Mouse (Mus musculus): Measurements from ENCODE around the gene Wdfy1. TPM values are rescaled to one million over a fixed set of nuclear protein-coding genes. Genes with fewer than 3 reads are reported as not detected.
A peak's percentile ranks its signal among the peaks of the same experiment; 100 is the strongest.

The Wdfy1 gene
- total and polyA plus RNA-seq, 3 experiments = 14.0 to 15.8 (median 14.9) TPM

- Histone ChIP-seq H3K79me2 (replicated peaks; ENCODE audit: control insufficient read depth, insufficient read depth, low read length) (peaks cover 6% of the 10 kb centered on the region), H3K9ac (ENCODE audit: low read depth, low read length) (no peak overlapping the region), H3K4me1 (ENCODE audit: control insufficient read depth, insufficient read depth, low read length) (peaks cover 13% of the 10 kb centered on the region), H3K36me3 (ENCODE audit: control insufficient read depth, insufficient read depth, low read length) (no peaks in the 10 kb centered on the region; the same call in 1 of the 2 replicates), H3K27ac (no peak overlapping the region), H3K4me3 (no peak overlapping the region), H3K27me3 (ENCODE audit: control insufficient read depth, insufficient read depth, low read length) (no peaks in the 10 kb centered on the region)
- intact Hi-C loops (cut with DNase I) = loop anchor here (10.0 kb wide), 1 partner anchor 576 kb away; no protein-coding TSS in a partner anchor
- TF ChIP-seq POLR2A (IDR thresholded peaks at IDR 0.05; ENCODE audit: insufficient read depth, low read depth, low read length) = no peak
- no peak for TF ChIP-seq EP300 (IDR thresholded peaks at IDR 0.05; ENCODE audit: insufficient read depth, low read depth, low read length)
- no peak for TF ChIP-seq CTCF (IDR thresholded peaks at IDR 0.05)
- DNase-seq = no peak
- 52% methylated on average over 2 of the region's 2 CpGs for WGBS
Observed at GRCm38 (mm10) chr1:79759006-79759405, 16.9 kb downstream of the Wdfy1 start.

DNA sequence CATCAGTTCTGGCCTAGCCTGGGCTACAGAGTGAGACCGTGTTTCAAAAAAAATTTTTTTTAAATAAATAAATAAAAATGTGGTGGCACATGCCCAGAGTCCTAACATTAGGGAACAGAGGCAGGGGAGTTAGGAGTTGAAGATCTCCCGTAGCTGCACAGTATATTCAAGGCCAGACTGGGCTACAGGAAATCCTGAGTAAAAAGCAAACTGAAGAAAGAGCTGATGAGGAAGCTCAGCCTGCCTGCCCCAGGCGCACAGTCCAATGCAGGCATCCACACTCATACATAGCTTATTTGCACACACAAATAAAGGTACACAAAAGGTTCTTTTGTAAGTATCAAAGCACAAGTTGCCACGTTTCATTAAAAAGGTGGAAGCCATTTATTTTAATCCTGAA lies 18.3 kb downstream of the Wdfy1 start:
- Histone ChIP-seq H3K27ac (peak overlapping the region; percentile 6; the same call in 1 of the 2 replicates), H3K27me3 (ENCODE audit: control insufficient read depth, insufficient read depth, low read length) (no peaks in the 10 kb centered on the region), H3K4me1 (ENCODE audit: control insufficient read depth, insufficient read depth, low read length) (peaks cover 14% of the 10 kb centered on the region), H3K4me3 (no peak overlapping the region), H3K36me3 (ENCODE audit: control insufficient read depth, insufficient read depth, low read length) (no peaks in the 10 kb centered on the region; the same call in 1 of the 2 replicates), H3K9ac (ENCODE audit: low read depth, low read length) (no peak overlapping the region), H3K79me2 (replicated peaks; ENCODE audit: control insufficient read depth, insufficient read depth, low read length) (peaks cover 7% of the 10 kb centered on the region)
- intact Hi-C loops (cut with DNase I) = loop anchor here (10.0 kb wide), 1 partner anchor 577 kb away; no protein-coding TSS in a partner anchor
- 46% methylated on average over 4 of the region's 4 CpGs for whole genome bisulfite sequencing
- DNase-seq = no peak
- TF ChIP-seq POLR2A (IDR thresholded peaks at IDR 0.05; ENCODE audit: insufficient read depth, low read depth, low read length) = no peak
- TF ChIP-seq EP300 (IDR thresholded peaks at IDR 0.05; ENCODE audit: insufficient read depth, low read depth, low read length) = no peak
- no peak for TF ChIP-seq CTCF (IDR thresholded peaks at IDR 0.05)

GRCm38 (mm10) chr1:79757161-79757560 lies 18.8 kb downstream of the Wdfy1 start:
- intact Hi-C loops (cut with DNase I) = loop anchor here (10.0 kb wide), 1 partner anchor 578 kb away; no protein-coding TSS in a partner anchor
- Histone ChIP-seq H3K9ac (ENCODE audit: low read depth, low read length) (no peak overlapping the region), H3K79me2 (replicated peaks; ENCODE audit: control insufficient read depth, insufficient read depth, low read length) (peaks cover 7% of the 10 kb centered on the region), H3K27me3 (ENCODE audit: control insufficient read depth, insufficient read depth, low read length) (no peaks in the 10 kb centered on the region), H3K27ac (peak overlapping the region; percentile 6; the same call in 1 of the 2 replicates), H3K4me1 (ENCODE audit: control insufficient read depth, insufficient read depth, low read length) (peaks cover 13% of the 10 kb centered on the region), H3K36me3 (ENCODE audit: control insufficient read depth, insufficient read depth, low read length) (peaks cover 4% of the 10 kb centered on the region; the same call in 1 of the 2 replicates), H3K4me3 (no peak overlapping the region)
- DNase-seq = peak in 1 of 2 experiments; percentile 37
- WGBS = 28% methylated on average over 7 of the region's 7 CpGs
- no peak for TF ChIP-seq POLR2A (IDR thresholded peaks at IDR 0.05; ENCODE audit: insufficient read depth, low read depth, low read length)
- no peak for TF ChIP-seq EP300 (IDR thresholded peaks at IDR 0.05; ENCODE audit: insufficient read depth, low read depth, low read length)
- no peak for TF ChIP-seq CTCF (IDR thresholded peaks at IDR 0.05)

DNA sequence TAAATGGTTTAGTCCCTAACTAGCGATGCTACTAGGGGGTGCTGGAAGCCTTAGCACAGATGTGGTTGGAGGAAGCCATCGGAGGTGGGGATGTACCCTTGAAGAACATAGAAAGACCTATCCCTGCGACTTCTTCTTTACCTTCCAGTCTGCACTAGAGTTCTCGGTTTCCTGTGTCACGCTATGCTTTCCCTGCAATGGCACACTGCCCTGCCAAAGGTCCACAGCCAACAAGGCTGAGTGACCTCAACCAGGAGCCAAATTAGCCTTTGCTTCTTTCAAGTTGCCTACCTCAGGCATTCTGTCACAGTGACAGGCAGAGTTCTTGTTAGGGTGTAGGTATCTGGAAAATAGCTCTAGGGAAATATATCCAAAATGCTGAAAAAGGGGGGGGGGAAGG lies 19.5 kb downstream of the Wdfy1 start:
- Histone ChIP-seq H3K27me3 (ENCODE audit: control insufficient read depth, insufficient read depth, low read length) (no peaks in the 10 kb centered on the region), H3K4me1 (ENCODE audit: control insufficient read depth, insufficient read depth, low read length) (peaks cover 19% of the 10 kb centered on the region), H3K4me3 (no peak overlapping the region), H3K36me3 (ENCODE audit: control insufficient read depth, insufficient read depth, low read length) (peaks cover 11% of the 10 kb centered on the region), H3K79me2 (replicated peaks; ENCODE audit: control insufficient read depth, insufficient read depth, low read length) (peaks cover 7% of the 10 kb centered on the region), H3K27ac (no peak overlapping the region), H3K9ac (ENCODE audit: low read depth, low read length) (no peak overlapping the region)
- no peak for TF ChIP-seq CTCF (IDR thresholded peaks at IDR 0.05)
- TF ChIP-seq EP300 (IDR thresholded peaks at IDR 0.05; ENCODE audit: insufficient read depth, low read depth, low read length) = no peak
- no peak for TF ChIP-seq POLR2A (IDR thresholded peaks at IDR 0.05; ENCODE audit: insufficient read depth, low read depth, low read length)
- intact Hi-C loops (cut with DNase I) = loop anchor here (10.0 kb wide), 1 partner anchor 578 kb away; no protein-coding TSS in a partner anchor
- WGBS = 68% methylated on average over 5 of the region's 5 CpGs
- no peak for DNase-seq

- 45% methylated on average over 2 of the region's 2 CpGs for WGBS
- TF ChIP-seq CTCF (IDR thresholded peaks at IDR 0.05) (no peak), EP300 (IDR thresholded peaks at IDR 0.05; ENCODE audit: insufficient read depth, low read depth, low read length) (no peak), POLR2A (IDR thresholded peaks at IDR 0.05; ENCODE audit: insufficient read depth, low read depth, low read length) (no peak)
- Histone ChIP-seq H3K36me3 (ENCODE audit: control insufficient read depth, insufficient read depth, low read length) (peaks cover 13% of the 10 kb centered on the region), H3K9ac (ENCODE audit: low read depth, low read length) (no peak overlapping the region), H3K27ac (no peak overlapping the region), H3K4me3 (no peak overlapping the region), H3K79me2 (replicated peaks; ENCODE audit: control insufficient read depth, insufficient read depth, low read length) (peaks cover 2% of the 10 kb centered on the region; the same call in 1 of the 2 replicates), H3K4me1 (ENCODE audit: control insufficient read depth, insufficient read depth, low read length) (peaks cover 22% of the 10 kb centered on the region), H3K27me3 (ENCODE audit: control insufficient read depth, insufficient read depth, low read length) (no peaks in the 10 kb centered on the region)
- intact Hi-C loops (cut with DNase I) = loop anchor here (10.0 kb wide), 1 partner anchor 579 kb away; no protein-coding TSS in a partner anchor
- DNase-seq = no peak
Observed at GRCm38 (mm10) chr1:79755376-79755775, 20.6 kb downstream of the Wdfy1 start.

- intact Hi-C loops (cut with DNase I) = loop anchor here (10.0 kb wide), 1 partner anchor 580 kb away; no protein-coding TSS in a partner anchor
- no peak overlapping the region for H3K9ac ChIP-seq (ENCODE audit: low read depth, low read length)
- DNase-seq = no peak
- TF ChIP-seq EP300 (IDR thresholded peaks at IDR 0.05; ENCODE audit: insufficient read depth, low read depth, low read length) = no peak
- H3K36me3 ChIP-seq (ENCODE audit: control insufficient read depth, insufficient read depth, low read length) = peaks cover 13% of the 10 kb centered on the region
- 86% methylated on average over 3 of the region's 3 CpGs for WGBS
- no peak overlapping the region for H3K4me3 ChIP-seq
- H3K27ac ChIP-seq = no peak overlapping the region
- H3K27me3 ChIP-seq (ENCODE audit: control insufficient read depth, insufficient read depth, low read length) = no peaks in the 10 kb centered on the region
- H3K79me2 ChIP-seq (replicated peaks; ENCODE audit: control insufficient read depth, insufficient read depth, low read length) = peaks cover 2% of the 10 kb centered on the region; the same call in 1 of the 2 replicates
- H3K4me1 ChIP-seq (ENCODE audit: control insufficient read depth, insufficient read depth, low read length) = peaks cover 22% of the 10 kb centered on the region
Observed at GRCm38 (mm10) chr1:79754936-79755335, 21.0 kb downstream of the Wdfy1 start.

Measured in heart, adult 2 months (tissue).